Mouse (Mus musculus): ENCODE measurements around the gene M6pr. TPM values are rescaled to one million over a fixed set of nuclear protein-coding genes. Genes with fewer than 3 reads are reported as not detected.

Gene M6pr
- 45.3 and 60.7 TPM in 2 replicates for polyA plus RNA-seq (2012; rRNA removed)

GRCm38 (mm10) chr6:122308505-122309393 lies at the start of gene M6pr:
TSS of gene M6pr (plus strand) at chr6:122308720.

GRCm38 (mm10) chr6:122282782-122283181 lies 25.7 kb upstream of the M6pr start, which contains the start of gene Klrg1:
TSS of gene Klrg1 (minus strand) at chr6:122282882.

GRCm38 (mm10) chr6:122340349-122341000 lies 32.0 kb downstream of the M6pr start, which contains the start of gene Phc1:
TSS of gene Phc1 (minus strand) at chr6:122340561.

Other genes starting within 250 kb of the M6pr start
- gene Klrg1, start 25.8 kb upstream of the M6pr start, polyA plus RNA-seq (2012; rRNA removed): 0.10 and 0.18 TPM in 2 replicates
- gene Phc1, start 31.8 kb downstream of the M6pr start, polyA plus RNA-seq (2012; rRNA removed): 39.4 and 83.3 TPM in 2 replicates
- 7.9 and 8.6 TPM in 2 replicates for gene Rimklb, start 190.0 kb downstream of the M6pr start, polyA plus RNA-seq (2012; rRNA removed)
- gene Mfap5, start 197.1 kb downstream of the M6pr start, polyA plus RNA-seq (2012; rRNA removed): 75.9 and 116 TPM in 2 replicates
- 0.39 and 0.43 TPM in 2 replicates for gene Aicda, start 245.1 kb downstream of the M6pr start, polyA plus RNA-seq (2012; rRNA removed)

Data from ovary, adult 2 months (tissue).